Mouse (Mus musculus): ENCODE data around the gene H2-K1.
"Not testable (repeated sequence)": the region's sequence is repeated elsewhere in the genome, so short reads cannot be mapped to it uniquely, and the experiment has no call there.

H2-K1 gene

DNA sequence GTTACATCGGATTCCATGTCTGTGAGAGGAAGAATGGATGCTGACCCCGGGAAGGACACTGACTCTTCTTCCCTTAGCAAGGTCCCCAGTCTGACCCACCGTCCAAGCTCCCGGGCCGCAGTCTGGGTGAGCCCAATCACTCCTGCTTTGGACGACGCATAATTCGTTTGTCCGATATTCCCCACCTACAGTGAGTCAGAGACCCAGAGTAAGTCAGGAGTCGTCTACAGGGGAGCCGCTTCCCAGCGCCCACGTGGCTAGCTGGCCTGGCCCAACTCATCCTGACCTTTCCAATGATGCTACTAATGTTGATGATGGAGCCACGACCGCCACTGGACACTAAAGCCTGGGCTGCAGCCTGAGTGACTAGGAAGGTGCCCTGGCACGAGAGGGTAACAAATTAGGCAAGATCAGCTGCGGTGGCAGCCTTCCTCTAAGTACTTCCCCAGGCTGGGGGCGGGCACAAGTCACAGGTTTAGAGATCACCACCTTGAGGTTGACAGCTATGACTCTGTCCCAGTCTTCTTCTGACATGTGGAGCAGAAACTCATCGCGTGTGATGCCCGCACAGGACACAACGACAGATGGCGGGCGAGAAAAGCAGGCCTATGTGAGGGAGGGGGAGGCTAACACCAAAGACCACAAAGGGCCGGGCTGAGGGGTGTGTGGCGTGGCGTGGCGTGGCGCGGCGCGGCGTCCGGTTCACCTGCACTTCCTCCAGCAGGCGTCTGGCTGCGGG is 26.9 kb upstream of the H2-K1 start:
- DNase-seq, result peak; percentile 64

DNA sequence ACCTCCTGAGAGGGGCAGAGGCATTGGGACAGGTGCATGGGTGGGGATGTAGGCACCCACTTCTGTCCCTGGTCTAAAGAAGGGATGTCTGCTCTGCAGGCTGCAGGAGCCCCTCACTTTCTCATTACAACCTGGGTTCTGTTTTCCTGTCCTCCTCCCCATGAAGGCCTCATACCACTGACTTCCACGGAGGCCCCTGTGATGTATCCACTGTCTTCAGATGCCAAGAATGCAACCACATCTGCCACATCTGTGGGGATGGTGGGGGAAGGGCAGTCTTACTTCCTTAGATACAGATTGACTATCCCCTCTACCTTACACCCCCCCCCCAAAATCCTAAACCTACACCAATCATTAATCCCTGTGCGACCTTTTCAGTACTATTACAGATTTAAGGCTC is 26.1 kb upstream of the H2-K1 start:
- DNase-seq, result no peak

DNA sequence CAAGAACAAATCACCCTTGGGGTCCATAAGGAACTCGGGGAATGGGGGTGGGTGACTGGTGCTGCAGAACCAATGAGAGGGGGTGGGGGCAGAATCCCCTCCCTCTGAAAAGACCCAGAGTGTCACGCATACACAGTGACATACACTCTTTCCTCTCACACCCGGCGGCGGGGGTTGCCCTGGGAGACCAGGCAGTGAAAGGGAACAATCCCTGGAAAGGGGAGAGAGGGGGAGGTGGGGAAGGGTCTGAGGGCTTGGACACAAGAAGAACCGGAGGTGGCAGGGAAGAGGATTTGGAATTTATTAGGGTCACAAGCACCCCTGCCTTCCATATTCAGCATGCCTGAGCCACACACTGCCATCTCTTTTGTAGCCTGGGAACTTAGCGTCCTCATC is 25.6 kb upstream of the H2-K1 start:
- DNase-seq, result no peak

DNA sequence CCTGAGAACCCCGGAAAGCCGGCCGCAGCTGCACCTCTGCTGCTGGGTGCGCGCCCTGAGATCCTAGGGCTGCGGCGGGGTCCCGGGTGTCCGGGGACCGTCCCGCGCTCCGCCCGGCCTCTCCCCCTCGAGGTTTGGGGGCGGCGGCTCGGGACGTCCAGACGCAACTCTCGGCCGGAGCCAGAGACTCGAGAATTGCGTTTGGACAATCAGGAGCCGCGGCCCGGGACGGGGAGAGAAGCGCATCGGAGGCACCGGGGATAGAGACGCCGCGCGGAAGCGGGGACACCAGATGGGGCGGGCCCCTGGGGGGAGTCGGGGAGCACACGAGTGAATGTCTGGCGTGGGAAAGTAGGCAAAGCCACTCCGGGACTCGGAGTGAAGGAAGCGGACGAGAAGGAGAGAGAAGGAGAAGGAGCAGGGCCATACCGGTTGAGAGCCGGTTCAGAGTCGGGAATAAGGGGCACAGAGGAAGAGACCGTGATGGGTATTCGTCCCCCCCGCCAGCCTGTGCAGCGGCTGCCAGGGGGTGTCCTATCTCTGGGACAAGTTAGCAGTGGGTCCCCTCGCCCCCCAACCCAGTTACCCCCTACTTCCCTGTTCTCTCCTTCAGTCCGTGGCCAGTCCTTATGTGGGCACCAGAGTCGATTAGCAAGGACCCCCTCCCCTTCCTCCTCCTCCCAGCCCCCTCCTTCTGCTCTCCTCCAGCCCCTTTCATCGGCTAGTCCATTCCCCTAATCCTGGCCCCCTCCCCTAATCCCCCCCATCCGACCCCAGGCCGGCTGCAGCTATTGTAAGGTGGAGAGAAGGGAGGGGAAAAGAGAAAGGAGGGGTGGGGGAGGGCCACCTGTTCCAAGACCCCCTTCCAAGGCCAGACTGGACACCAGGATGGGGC is 25.0 kb upstream of the H2-K1 start:
- no peak for DNase-seq

DNA sequence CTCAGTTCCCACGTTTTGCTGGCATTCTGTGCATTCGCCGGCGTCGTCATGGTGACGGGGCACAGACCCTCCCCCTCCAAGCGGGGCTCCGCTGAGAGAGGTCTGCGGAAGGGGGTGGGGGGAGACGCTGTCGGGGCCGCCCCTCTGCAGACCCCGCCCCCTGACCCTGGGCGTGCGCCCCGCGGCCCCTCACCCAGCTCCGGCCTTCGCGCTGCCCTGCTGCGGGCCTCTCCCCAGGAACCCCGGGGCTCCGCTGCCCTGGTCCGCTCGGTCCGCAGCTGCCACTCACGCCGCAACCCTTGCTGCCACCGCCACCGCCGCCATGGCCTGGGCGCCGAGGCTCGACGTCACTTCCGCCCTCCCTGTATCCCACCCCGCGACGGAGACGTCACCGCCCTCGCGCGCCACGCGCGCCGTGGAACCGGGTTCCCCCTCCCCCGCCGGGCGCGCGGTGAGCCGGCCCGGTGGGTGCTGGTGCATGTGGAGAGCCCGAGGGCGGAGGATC is 24.2 kb upstream of the H2-K1 start, which contains the start of gene Ring1:
Gene Ring1 (minus strand): TSS at position 364 of the 505 bp plus-strand sequence.
- peak; percentile 91 for DNase-seq

DNA sequence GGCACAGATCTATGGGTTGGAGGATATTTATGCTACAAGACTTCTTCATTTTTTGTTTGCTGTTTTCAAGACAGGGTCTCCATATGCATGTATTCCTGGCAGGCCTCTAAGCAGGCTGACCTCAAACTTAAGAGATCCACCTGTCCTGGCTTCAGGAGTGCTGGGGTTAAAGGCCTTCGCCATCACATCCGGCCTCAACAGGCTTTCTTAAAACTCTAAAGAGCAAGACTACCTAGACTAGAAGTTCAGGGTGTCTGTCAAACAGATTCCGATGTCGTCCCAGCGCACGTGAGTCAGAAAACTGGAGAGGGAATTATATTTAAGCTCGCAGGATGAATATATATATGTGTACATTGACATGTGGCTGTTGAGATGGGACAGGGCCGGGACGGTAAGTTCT is 23.5 kb upstream of the H2-K1 start:
- no peak for DNase-seq

DNA sequence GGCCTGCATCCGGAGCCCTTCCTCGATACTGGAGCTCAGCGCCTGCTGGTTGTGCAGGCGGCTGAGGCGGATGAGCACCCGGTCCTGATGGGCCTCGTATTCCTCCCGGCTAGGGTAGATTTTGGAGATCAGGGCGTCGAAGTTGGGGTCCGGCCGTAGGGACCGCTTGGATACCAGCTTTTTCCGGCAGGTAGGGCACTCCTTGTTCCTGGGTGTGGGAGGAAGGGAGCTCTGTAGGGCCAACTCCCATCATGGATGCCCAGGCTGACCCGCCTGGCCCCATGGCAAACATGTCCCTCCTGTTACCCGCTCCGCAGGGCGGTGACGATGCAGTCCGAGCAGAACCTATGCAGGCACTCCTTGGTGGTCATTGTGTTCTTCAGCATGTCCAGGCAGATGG is 22.8 kb upstream of the H2-K1 start:
- no peak for DNase-seq

DNA sequence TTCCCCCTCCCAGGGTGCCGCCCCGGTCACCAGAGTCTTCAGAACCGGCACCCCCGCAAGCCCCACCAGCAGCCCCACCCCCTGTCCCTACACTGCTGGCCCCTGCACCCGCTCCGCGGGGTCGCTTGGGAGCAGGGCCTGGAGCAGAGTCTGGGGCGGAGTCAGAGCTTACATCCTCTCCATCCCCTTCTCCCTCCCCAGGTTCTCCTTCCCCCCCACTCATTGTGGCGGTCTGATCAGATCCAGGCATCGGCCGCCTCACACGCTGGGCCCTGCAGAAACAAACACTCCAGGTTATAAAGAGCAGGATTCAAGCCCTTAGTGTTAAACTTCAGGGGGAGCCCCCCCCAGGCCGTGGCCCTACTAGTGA is 22.3 kb upstream of the H2-K1 start:
- no peak for DNase-seq

DNA sequence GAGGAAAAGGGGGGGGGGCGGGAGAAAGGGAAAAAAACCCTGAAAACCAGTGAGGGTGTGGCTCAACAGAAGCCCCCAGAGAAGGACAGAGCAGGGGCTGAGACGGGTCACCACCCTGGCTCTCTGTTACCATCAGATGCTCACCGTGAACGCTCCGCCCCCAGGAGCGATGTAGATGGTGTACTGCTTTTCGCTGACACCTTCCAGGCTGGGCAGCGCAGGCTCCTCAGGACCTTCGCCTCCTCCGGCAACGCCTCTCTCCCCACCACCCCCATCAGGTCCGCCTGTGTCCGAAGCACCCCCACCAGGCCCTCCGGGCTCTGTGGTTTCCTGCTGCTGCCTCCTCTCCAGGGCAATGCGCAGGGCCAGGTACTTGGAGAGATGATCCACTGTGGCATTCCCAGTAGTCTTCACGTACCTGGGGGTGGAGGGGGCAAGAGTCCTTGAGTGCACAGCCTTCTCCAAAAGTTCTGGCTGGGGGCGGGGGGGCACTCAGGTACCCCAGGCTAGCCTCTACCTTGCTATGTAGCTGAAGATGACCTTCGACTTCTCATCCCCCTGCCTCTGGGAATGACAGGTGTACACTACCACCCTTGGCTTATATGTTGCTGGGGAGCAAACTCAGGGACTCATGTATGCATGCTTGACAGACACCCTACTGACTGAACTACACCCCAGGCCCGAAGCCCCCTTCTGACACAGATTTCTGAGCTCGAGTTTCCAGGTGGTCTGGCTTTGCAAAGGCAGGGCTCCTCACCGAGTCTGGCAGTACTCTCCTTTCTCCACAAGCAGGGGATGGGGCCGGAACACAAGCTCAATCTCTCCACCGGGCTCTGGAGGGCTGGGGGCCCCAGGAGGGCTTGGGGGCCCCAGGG is 21.6 kb upstream of the H2-K1 start:
- DNase-seq, result no peak

DNA sequence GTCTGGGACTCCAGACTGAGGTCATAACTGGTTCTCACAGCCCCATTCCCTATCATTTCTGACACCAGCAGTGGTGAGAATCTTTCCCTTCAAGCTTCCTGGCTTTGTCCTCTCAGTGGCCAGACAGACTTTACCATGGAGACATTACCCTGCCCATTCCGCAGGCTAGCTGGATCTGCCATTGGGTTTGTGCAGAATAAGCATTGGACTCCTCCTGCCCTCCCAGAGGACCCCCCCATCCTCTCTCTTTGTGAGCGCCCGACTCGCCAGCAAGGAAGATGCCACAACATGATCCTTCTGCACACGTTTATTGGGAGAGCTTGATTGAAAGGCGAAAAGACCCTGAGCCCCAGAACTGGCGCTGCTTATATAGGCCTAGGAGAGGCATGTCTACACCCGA is 13.3 kb upstream of the H2-K1 start:
- no peak for DNase-seq

DNA sequence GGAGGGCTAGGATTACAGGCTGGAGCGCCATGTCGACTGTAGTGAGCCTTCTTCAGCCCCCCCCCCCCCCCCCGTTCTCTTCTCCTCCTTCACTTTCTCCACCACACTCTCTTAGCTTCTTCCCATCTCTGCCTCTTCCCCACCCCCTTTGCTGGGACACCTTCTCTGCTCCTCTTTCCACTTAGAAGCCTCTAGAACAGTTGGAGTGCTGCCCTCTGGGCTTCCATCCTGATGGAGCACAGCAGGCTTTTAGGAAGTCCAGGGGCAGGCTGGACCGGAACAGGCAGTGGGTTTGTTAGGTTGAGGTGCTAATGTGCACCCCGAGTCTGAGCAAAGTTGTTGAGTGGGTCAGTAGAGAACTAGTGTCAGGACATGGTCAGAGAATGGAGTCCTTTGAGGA is 10.0 kb upstream of the H2-K1 start:
- DNase-seq, result no peak

DNA sequence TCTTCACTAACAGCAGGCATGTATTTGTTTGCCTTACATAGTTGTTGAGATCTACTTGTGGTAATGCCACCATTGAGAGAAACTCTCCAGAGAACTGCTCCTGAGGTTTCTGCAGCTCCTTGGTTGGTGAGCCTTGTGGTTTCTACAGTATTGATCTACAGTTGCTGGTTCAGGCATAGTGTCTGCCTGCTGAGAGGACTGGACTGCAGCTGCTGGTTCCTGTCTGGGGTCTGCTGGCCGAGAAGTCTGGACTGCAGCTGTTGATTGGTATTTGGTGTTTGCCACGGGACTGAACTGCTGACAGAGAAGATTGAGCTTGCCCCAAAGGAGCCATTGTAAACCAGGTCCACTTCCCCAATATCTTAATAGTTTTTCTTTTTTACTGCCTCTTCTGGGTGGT is 6.4 kb upstream of the H2-K1 start:
- no peak for DNase-seq

DNA sequence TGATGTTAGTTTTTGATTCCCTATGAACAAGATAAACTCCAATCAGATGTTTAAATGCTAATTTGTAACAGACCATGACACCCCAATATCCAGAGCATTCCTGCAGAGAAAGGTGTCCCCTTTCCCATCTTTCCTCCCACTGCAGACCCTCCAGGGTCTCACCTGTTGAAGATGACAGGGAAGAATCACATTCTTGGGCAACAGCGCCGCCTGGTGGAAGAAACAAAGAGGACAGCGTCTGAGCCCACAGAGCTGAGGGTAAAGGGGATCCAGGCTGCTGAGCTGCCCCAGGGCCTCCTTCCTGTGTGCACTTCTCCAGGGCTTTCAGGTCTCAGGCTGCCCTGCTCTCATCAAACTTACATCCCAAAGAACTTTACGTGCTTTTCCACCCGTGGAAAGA is 3.3 kb upstream of the H2-K1 start:
- DNase-seq, result peak; percentile 75

DNA sequence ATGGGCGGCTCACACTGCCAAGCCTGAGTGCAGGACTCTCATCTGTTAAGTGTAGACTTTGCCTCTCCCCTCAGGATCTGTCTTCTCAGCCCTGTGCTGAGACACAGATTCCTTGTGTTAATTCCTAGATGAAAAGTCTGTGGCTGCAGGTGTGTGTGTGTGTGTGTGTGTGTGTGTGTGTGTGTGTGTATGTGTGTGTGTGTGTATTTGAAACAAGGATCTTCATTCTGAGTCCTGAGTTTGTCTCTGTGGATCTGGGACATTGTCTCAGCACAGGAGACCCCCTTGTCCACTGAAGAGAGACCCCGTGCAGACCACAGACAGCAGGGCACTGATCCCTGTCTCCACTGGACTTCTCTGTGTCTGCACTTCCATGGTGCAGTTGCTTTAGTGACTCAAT is 649 bp upstream of the H2-K1 start:
- DNase-seq, result not testable (repeated sequence)

DNA sequence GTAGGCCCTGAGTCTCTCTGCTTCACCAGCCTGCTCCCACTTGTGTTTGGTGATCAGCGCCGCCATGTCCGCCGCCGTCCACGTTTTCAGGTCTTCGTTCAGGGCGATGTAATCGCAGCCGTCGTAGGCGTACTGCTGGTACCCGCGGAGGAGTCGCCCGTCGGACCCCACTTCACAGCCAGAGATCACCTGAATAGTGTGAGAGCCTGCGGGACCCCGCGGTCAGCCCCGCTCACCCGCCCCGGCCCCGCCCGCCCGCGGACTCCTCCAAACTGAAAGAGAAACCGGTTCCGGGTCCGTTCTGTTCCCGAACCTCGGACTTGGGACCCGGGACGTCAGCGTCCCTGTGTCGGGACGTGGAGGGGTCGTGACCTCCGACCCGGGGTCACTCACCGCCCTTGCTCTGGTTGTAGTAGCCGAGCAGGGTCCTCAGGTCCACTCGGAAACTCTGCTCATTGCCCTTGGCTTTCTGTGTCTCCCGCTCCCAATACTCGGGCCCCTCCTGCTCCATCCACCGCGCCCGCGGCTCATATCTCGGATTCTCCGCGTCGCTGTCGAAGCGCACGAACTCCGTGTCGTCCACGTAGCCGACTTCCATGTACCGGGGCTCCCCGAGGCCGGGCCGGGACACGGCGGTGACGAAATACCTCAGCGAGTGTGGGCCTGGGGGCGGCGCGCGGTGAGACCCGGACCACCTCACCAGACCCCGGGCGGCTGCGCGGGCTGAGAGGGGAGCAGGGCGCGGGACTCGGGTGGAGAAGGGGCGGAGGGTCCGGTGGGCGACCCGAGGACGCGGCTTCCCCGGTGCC is 602 bp downstream of the H2-K1 start:
- no peak for DNase-seq

DNA sequence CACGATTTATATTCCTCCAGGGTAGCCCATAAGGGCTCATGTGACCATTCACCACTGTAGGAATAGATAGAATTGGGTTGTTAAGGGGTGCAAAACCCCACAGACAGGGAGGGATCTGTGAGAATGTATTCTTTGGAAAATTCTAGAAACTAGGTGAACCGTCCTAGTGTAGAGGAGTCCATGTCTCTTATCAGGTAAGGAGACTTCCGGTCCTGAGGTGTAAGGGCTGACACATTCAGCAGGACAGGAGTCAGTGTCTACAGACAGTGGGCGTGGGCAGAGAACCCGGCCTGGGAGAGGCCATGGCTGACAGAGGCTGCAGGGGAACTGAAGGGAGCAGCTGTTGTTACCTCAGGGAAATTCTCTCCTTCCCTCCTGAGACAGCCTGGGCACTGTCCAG is 1.4 kb downstream of the H2-K1 start:
- not testable (repeated sequence) for DNase-seq

DNA sequence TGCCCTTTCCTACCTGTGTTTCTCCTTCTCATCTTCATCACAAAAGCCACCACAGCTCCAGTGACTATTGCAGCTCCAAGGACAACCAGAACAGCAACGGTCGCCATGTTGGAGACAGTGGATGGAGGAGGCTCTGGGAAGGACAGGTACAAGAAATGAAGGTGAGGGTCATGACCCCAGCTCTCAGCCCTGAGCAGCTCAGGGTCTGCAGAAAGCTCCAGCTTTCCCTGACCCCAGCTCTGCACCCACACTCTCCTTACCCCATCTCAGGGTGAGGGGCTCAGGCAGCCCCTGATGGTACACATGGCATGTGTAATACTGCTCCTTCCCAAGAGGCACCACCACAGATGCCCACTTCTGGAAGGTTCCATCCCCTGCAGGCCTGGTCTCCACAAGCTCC is 3.1 kb downstream of the H2-K1 start:
- not testable (repeated sequence) for DNase-seq

DNA sequence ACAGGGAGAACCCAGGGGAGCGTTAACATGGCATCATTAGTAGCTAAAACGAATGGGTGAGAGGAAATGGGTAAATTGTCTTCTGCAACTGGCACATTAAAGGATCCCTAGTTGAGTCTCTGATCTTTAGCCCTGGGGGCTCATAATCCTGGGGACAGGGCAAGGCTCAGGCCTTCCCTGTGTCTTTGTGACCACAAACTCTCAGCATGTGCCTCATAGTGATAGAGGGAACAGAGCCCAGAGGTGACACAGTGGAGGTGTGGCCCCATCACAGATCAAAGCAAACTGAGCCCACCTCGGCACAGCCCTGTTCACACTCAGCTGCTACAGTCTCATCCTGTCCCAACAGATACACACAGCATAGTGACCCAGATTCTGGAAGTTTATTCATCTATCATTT is 4.5 kb downstream of the H2-K1 start:
- no peak for DNase-seq

DNA sequence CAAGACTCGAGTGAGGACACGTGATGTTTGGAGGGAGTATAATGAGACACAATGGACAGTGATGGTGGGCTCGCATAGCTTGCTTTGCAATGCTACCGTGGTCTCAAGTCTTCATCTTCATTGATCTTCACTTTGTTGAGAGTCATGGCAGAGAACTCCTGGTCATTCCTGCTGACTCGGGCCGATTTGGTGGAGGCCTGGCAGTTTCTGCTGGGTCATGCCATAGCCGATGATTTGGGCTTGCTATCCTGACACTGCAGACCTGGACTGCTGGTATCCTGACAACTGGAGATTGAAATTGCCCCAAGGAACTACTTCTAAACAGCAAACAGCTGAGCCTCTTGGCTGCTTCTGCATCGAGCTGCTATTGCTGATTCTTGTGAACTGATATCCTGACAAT is 5.2 kb downstream of the H2-K1 start:
- no peak for DNase-seq

DNA sequence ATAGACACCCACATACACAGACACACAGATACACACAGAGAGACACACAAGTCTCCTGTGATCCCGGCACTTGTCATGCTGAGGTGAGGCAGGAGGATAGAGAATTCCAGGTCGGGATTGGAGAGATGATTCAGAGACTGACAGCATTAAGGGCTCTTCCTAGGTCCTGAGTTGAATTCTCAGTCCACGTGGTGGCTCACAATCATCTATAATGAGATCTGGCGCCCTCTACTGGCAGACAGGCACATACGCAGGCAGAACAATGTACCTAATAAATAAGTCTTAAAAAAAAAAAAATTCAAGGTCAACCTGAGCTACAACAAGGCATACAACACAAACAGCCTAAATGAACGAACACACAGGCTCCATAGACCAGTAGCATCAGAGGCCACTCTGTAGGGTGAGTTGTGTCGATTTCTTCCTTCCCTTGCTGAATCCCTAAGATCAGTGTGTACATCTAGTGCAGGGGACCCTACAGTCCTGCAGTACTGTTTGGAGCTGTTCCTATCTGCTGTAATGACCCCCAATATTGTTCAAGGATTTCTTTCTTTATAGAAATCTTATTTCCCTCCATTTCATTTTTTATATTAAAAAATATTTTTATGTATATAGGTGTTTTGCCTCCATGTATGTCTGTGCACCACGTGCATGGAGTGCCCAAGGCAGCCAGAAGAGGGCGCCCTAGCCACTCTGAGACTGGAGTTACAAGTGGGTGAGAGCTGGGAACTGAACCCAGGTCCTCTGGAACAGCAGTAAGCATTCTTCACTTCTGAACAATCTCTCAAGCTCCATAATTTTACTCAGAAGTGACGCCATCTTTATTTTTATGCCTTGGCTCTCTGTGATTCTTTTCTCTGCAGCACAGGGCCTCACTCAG is 8.1 kb downstream of the H2-K1 start:
- DNase-seq, result peak; percentile 53

DNA sequence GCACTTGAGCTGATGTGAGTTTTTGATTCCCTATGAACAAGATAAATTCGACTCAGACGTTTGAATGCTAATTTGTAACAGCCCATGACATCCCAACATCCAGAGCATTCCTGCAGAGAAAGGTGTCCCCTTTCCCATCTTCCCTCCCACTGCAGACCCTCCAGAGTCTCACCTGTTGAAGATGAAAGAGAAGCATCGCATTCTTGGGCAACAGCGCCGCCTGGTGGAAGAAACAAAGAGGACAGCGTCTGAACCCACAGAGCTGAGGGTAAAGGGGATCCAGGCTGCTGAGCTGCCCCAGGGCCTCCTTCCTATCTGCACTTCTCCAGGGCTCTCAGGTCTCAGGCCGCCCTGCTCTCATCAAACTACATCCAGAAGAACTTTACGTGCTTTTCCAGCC is 18.0 kb downstream of the H2-K1 start:
- DNase-seq, result peak; percentile 82

Data from thymus, postnatal 25 days (tissue).